Mouse (Mus musculus) heart, embryonic 13.5 days (tissue): ENCODE data around the gene Gm36176. TPM values are rescaled to one million over a fixed set of nuclear protein-coding genes. Genes with fewer than 3 reads are reported as not detected.

Source experiments
- ATAC-seq: fragments of 200-750 bp; cut with Nextera tagmentation; 2 replicates; pipeline ENCODE4 v1.8.0; 2017; ENCODE audit warnings: moderate TSS enrichment; ENCODE audit not compliant: insufficient number of reproducible peaks, low FRiP score, low TSS enrichment; ENCODE audit errors: extremely low read depth
- H3K27ac ChIP-seq: fragments of 300-500 bp; sonication (generic); replicated peaks from 2 replicates; pipeline ENCODE4 v1.5.1; 2015; ENCODE audit warnings: moderate library complexity, mild to moderate bottlenecking, inconsistent platforms
- H3K27me3 ChIP-seq: fragments of 300-500 bp; sonication (generic); replicated peaks from 2 replicates; pipeline ENCODE4 v1.6.1; 2015; ENCODE audit warnings: mild to moderate bottlenecking, inconsistent platforms
- H3K36me3 ChIP-seq: fragments of 300-500 bp; sonication (generic); 2 replicates; pipeline ENCODE4 v1.6.1; 2015; ENCODE audit warnings: mild to moderate bottlenecking, inconsistent platforms
- H3K4me1 ChIP-seq: fragments of 300-500 bp; sonication (generic); 2 replicates; pipeline ENCODE4 v1.6.1; 2015; ENCODE audit warnings: inconsistent platforms
- H3K4me2 ChIP-seq: fragments of 300-500 bp; sonication (generic); 2 replicates; pipeline ENCODE4 v1.6.1; 2015; ENCODE audit warnings: inconsistent platforms, mild to moderate bottlenecking, moderate library complexity
- H3K4me3 ChIP-seq: fragments of 300-500 bp; sonication (generic); 2 replicates; pipeline ENCODE4 v1.5.1; 2015; ENCODE audit warnings: moderate library complexity, mild to moderate bottlenecking, inconsistent platforms
- H3K9ac ChIP-seq: fragments of 300-500 bp; sonication (generic); 2 replicates; pipeline ENCODE4 v1.6.1; 2015; ENCODE audit warnings: inconsistent platforms, mild to moderate bottlenecking, moderate library complexity
- H3K9me3 ChIP-seq: fragments of 300-500 bp; sonication (generic); 2 replicates; pipeline ENCODE4 v1.6.1; 2016; ENCODE audit warnings: inconsistent platforms
- WGBS: fragments of 180-500 bp; shearing (Covaris S2); methylation state at CpG from one replicate; pipeline ENCODE4 v1.1.7; 2015; ENCODE audit warnings: mixed read lengths; 5-methylcytosine and 5-hydroxymethylcytosine counted together
- polyA plus RNA-seq: library from polyadenylated mRNA; unstranded; fragments of >200 nt; fragmentation: Nextera tagmentation; extraction: Ambion mirVana; gene quantifications from 2 replicates; pipeline ENCODE4 v1.2.1, GENCODE M21; 2015

The Gm36176 gene
- polyA plus RNA-seq, 1 experiment from 2014 or later, result not detected

- H3K4me3 ChIP-seq, result no peak overlapping the region
- no peak overlapping the region for H3K27ac ChIP-seq
- no peaks in the 10 kb centered on the region for H3K36me3 ChIP-seq
- ATAC-seq, result no peak
- no peaks in the 10 kb centered on the region for H3K4me1 ChIP-seq
- WGBS, result 78% methylated on average over 5 of the region's 5 CpGs
- no peaks in the 10 kb centered on the region for H3K9me3 ChIP-seq
- H3K27me3 ChIP-seq, result peaks cover 12% of the 10 kb centered on the region
- no peak overlapping the region for H3K4me2 ChIP-seq
- H3K9ac ChIP-seq, result no peak overlapping the region
These were observed 36.0 kb downstream of the Gm36176 start for GRCm38 (mm10) chr10:77882553-77882952.

GRCm38 (mm10) chr10:77886007-77886747 is 39.6 kb downstream of the Gm36176 start:
- H3K9ac ChIP-seq, result no peak overlapping the region
- WGBS, result 41% methylated on average over 12 of the region's 12 CpGs
- H3K4me1 ChIP-seq, result no peaks in the 10 kb centered on the region
- H3K36me3 ChIP-seq, result no peaks in the 10 kb centered on the region
- no peak overlapping the region for H3K4me2 ChIP-seq
- H3K27me3 ChIP-seq, result peaks cover 17% of the 10 kb centered on the region
- H3K27ac ChIP-seq, result no peak overlapping the region
- no peak overlapping the region for H3K4me3 ChIP-seq
- H3K9me3 ChIP-seq, result 0 out of 2 replicates have a peak, but pooled peaks cover 5% of the 10 kb centered on the region
- ATAC-seq, result no peak

- H3K9ac ChIP-seq, result no peak overlapping the region
- H3K4me2 ChIP-seq, result no peak overlapping the region
- 72% methylated on average over 8 of the region's 8 CpGs for WGBS
- peaks cover 15% of the 10 kb centered on the region for H3K27me3 ChIP-seq
- H3K4me3 ChIP-seq, result no peak overlapping the region
- H3K4me1 ChIP-seq, result no peaks in the 10 kb centered on the region
- H3K9me3 ChIP-seq, result 0 out of 2 replicates have a peak, but pooled peaks cover 5% of the 10 kb centered on the region
- H3K36me3 ChIP-seq, result no peaks in the 10 kb centered on the region
- no peak for ATAC-seq
- no peak overlapping the region for H3K27ac ChIP-seq
These were observed 44.5 kb downstream of the Gm36176 start for GRCm38 (mm10) chr10:77890987-77891565.

GRCm38 (mm10) chr10:77895562-77895961 is 49.0 kb downstream of the Gm36176 start:
- H3K4me3 ChIP-seq, result no peak overlapping the region
- peaks cover 15% of the 10 kb centered on the region for H3K27me3 ChIP-seq
- H3K4me1 ChIP-seq, result no peaks in the 10 kb centered on the region
- WGBS, result 40% methylated on average over 5 of the region's 5 CpGs
- no peaks in the 10 kb centered on the region for H3K36me3 ChIP-seq
- ATAC-seq, result no peak
- no peaks in the 10 kb centered on the region for H3K9me3 ChIP-seq
- H3K27ac ChIP-seq, result no peak overlapping the region
- no peak overlapping the region for H3K9ac ChIP-seq
- H3K4me2 ChIP-seq, result no peak overlapping the region

Other genes with a start within 250 kb of the Gm36176 start
- gene Sumo3, start 240.7 kb upstream of the Gm36176 start, polyA plus RNA-seq, result 171 and 186 TPM in 2 replicates
- gene Gm49325, start 240.6 kb upstream of the Gm36176 start, polyA plus RNA-seq, result 2.8 TPM in 1 of 2 replicates, not detected in the other
- 78.6 and 81.9 TPM in 2 replicates for gene Ube2g2, start 224.5 kb upstream of the Gm36176 start, polyA plus RNA-seq
- 0.07 TPM in 1 of 2 replicates, not detected in the other for gene Tspear, start 160.2 kb upstream of the Gm36176 start, polyA plus RNA-seq
- not detected in 2 replicates for gene Gm19402, start 156.0 kb upstream of the Gm36176 start, polyA plus RNA-seq
- gene Gm9508, start 149.6 kb upstream of the Gm36176 start, polyA plus RNA-seq, result not detected in 2 replicates
- not detected in 2 replicates for gene Gm10272, start 140.2 kb upstream of the Gm36176 start, polyA plus RNA-seq
- not detected in 2 replicates for gene Gm10024, start 135.3 kb upstream of the Gm36176 start, polyA plus RNA-seq
- gene Gm10142, start 131.0 kb upstream of the Gm36176 start, polyA plus RNA-seq, result not detected in 2 replicates
- gene Krtap12-1, start 126.2 kb upstream of the Gm36176 start, polyA plus RNA-seq, result not detected in 2 replicates
- not detected in 2 replicates for gene Gm10100, start 120.3 kb upstream of the Gm36176 start, polyA plus RNA-seq
- not detected in 2 replicates for gene Gm18596, start 104.2 kb upstream of the Gm36176 start, polyA plus RNA-seq
- not detected in 2 replicates for gene Gm9736, start 95.4 kb upstream of the Gm36176 start, polyA plus RNA-seq
- not detected in 2 replicates for gene Gm3233, start 87.1 kb upstream of the Gm36176 start, polyA plus RNA-seq
- not detected in 2 replicates for gene Gm3238, start 75.5 kb upstream of the Gm36176 start, polyA plus RNA-seq
- gene Gm7138, start 69.9 kb upstream of the Gm36176 start, polyA plus RNA-seq, result not detected in 2 replicates
- not detected in 2 replicates for gene Gm3250, start 64.3 kb upstream of the Gm36176 start, polyA plus RNA-seq
- not detected in 2 replicates for gene Gm7137, start 58.6 kb upstream of the Gm36176 start, polyA plus RNA-seq
- gene Gm9639, start 51.7 kb upstream of the Gm36176 start, polyA plus RNA-seq, result not detected in 2 replicates
- gene Gm19668, start 47.7 kb upstream of the Gm36176 start, polyA plus RNA-seq, result not detected in 2 replicates
- not detected in 2 replicates for gene Gm9507, start 35.0 kb upstream of the Gm36176 start, polyA plus RNA-seq
- gene Gm2696, start 32.1 kb upstream of the Gm36176 start, polyA plus RNA-seq, result not detected in 2 replicates
- not detected in 2 replicates for gene Krtap10-4, start 19.7 kb upstream of the Gm36176 start, polyA plus RNA-seq
- not detected in 2 replicates for gene Krtap10-10, start 10.9 kb upstream of the Gm36176 start, polyA plus RNA-seq
- not detected in 2 replicates for gene Gm10318, start 6.1 kb downstream of the Gm36176 start, polyA plus RNA-seq
- not detected in 2 replicates for gene Gm3285, start 15.2 kb downstream of the Gm36176 start, polyA plus RNA-seq
- 1.8 and 2.0 TPM in 2 replicates for gene Lrrc3, start 55.7 kb downstream of the Gm36176 start, polyA plus RNA-seq
- gene Trpm2, start 123.8 kb downstream of the Gm36176 start, polyA plus RNA-seq, result 0.19 and 0.23 TPM in 2 replicates
- gene 1810043G02Rik, start 131.7 kb downstream of the Gm36176 start, polyA plus RNA-seq, result 16.3 and 18.0 TPM in 2 replicates
- gene Pfkl, start 163.3 kb downstream of the Gm36176 start, polyA plus RNA-seq, result 190 and 214 TPM in 2 replicates
- 0.13 and 0.37 TPM in 2 replicates for gene Dnmt3l, start 195.1 kb downstream of the Gm36176 start, polyA plus RNA-seq
- not detected in 2 replicates for gene Aire, start 196.8 kb downstream of the Gm36176 start, polyA plus RNA-seq
- gene Icosl, start 222.5 kb downstream of the Gm36176 start, polyA plus RNA-seq, result 1.3 and 1.8 TPM in 2 replicates